Mouse (Mus musculus) intestine, postnatal 0 days (tissue): ENCODE measurements at regions not wholly inside any gene's neighbourhood (a gene's known extent, or its start where the extent isn't known, plus 50 kb on each side); places are given as distances from the start of the nearest gene placed in this dataset.

Experiments
- ATAC-seq: fragments of 200-750 bp; cut with Nextera tagmentation; 2 replicates; pipeline ENCODE4 v1.8.0; 2017; ENCODE audit warnings: mild to moderate bottlenecking, moderate TSS enrichment, moderate library complexity
- H3K27ac ChIP-seq: fragments of 300-500 bp; sonication (generic); 2 replicates; pipeline ENCODE4 v1.5.1; 2014; ENCODE audit warnings: mild to moderate bottlenecking, low read depth, low read length, moderate library complexity
- H3K27me3 ChIP-seq: fragments of 300-500 bp; sonication (generic); replicated peaks from 2 replicates; pipeline ENCODE4 v1.6.1; 2014; ENCODE audit warnings: low read length, mixed read lengths; ENCODE audit not compliant: control insufficient read depth, insufficient read depth
- H3K36me3 ChIP-seq: fragments of 300-500 bp; sonication (generic); 2 replicates; pipeline ENCODE4 v1.6.1; 2014; ENCODE audit warnings: mild to moderate bottlenecking, moderate library complexity; ENCODE audit not compliant: control insufficient read depth, insufficient read depth
- H3K4me1 ChIP-seq: fragments of 300-500 bp; sonication (generic); replicated peaks from 2 replicates; pipeline ENCODE4 v1.6.1; 2014; ENCODE audit warnings: antibody characterized with exemption, low read length, mixed read lengths; ENCODE audit not compliant: control insufficient read depth, insufficient read depth
- H3K4me2 ChIP-seq: fragments of 300-500 bp; sonication (generic); replicated peaks from 2 replicates; pipeline ENCODE4 v1.6.1; 2014; ENCODE audit warnings: low read depth, mild to moderate bottlenecking, moderate library complexity
- H3K4me3 ChIP-seq: fragments of 300-500 bp; sonication (generic); 2 replicates; pipeline ENCODE4 v1.5.1; 2014; ENCODE audit warnings: low read depth, low read length
- H3K9ac ChIP-seq: fragments of 300-500 bp; sonication (generic); 2 replicates; pipeline ENCODE4 v1.6.1; 2014; ENCODE audit warnings: mild to moderate bottlenecking, low read depth, low read length
- H3K9me3 ChIP-seq: fragments of 300-500 bp; sonication (generic); 2 replicates; pipeline ENCODE4 v1.6.1; 2016; ENCODE audit warnings: mixed run types; ENCODE audit not compliant: control insufficient read depth
- CTCF ChIP-seq: sonication (generic); IDR thresholded peaks from 2 replicates; pipeline ENCODE4 v1.5.1; 2016; ENCODE audit warnings: low read depth, mild to moderate bottlenecking, control low read depth, antibody characterized with exemption, moderate library complexity
- WGBS: fragments of 180-500 bp; shearing (Covaris S2); extraction: QIAGEN DNeasy Blood & Tissue Kit; methylation state at CpG from one replicate; pipeline ENCODE4 v1.1.7; 2014; 5-methylcytosine and 5-hydroxymethylcytosine counted together

GRCm38 (mm10) chr12:35267023-35267654 is 220.2 kb downstream of the Snx13 start:
- H3K4me2 ChIP-seq = no peak overlapping the region
- 41% methylated on average over 6 of the region's 6 CpGs for WGBS
- H3K27me3 ChIP-seq = no peaks in the 10 kb centered on the region
- H3K9ac ChIP-seq = no peak overlapping the region
- no peak for TF ChIP-seq CTCF
- H3K27ac ChIP-seq = no peak overlapping the region
- ATAC-seq = no peak
- no peak overlapping the region for H3K4me3 ChIP-seq
- H3K4me1 ChIP-seq = no peaks in the 10 kb centered on the region
- no peaks in the 10 kb centered on the region for H3K36me3 ChIP-seq
- H3K9me3 ChIP-seq = no peaks in the 10 kb centered on the region

DNA sequence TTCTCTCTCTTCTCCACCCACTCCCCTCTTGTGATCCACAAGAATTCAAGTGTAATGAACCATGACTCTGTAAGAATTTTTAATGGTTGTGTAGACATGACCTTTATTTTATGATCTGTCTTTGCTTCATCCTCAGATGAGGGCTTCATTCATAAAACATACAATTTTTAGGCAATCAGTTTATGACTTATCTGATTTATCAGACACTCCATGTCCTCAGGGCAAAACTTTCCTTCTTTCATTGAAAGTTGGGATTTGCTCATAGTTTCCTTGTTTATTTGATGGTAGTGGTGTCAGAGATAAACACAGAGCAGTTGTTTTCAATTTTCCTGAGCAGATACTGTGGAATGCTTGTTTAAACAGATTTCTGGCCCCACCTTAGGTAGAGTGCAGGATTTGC is 212.8 kb downstream of the Snx13 start:
- H3K9me3 ChIP-seq = no peaks in the 10 kb centered on the region
- H3K27ac ChIP-seq = no peak overlapping the region
- no peaks in the 10 kb centered on the region for H3K36me3 ChIP-seq
- H3K27me3 ChIP-seq = no peaks in the 10 kb centered on the region
- TF ChIP-seq CTCF = no peak
- H3K4me3 ChIP-seq = no peak overlapping the region
- no peak overlapping the region for H3K9ac ChIP-seq
- ATAC-seq = no peak
- H3K4me2 ChIP-seq = no peak overlapping the region
- H3K4me1 ChIP-seq = no peaks in the 10 kb centered on the region

DNA sequence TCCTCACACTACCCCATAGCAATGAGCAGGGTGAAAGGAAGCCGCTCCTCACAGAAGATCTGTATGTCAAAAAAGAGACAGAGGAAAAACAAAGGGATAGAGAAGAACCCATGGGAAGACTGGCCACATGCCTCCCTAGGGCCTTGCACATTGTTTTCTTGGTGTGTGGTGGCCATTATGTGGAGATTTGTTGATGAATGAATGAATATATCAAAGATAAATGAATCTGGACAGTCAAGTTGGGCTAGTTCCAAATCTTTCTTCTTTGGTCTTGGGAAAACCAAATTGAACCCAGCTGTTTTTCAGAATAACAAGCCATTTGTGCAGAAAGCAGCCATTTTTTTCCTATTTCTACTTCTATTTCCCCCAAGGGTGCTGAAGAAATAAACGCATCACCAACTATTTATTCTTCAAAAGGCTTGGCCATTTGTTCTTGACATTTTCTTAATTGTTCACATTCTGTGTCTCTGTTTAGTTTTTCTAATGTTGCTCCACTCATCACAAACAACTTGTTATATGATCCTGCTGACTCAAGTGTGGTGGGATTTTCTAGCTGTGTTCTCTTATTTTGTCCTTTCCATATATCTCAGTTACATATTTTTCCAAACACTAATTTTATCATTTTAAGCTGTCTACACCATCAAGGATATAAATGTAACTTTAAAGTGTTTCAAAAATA is 208.9 kb downstream of the Snx13 start:
- Histone ChIP-seq H3K4me2 (no peak overlapping the region), H3K27ac (no peak overlapping the region), H3K27me3 (no peaks in the 10 kb centered on the region), H3K9me3 (no peaks in the 10 kb centered on the region), H3K9ac (no peak overlapping the region), H3K4me1 (no peaks in the 10 kb centered on the region), H3K36me3 (no peaks in the 10 kb centered on the region), H3K4me3 (no peak overlapping the region)
- 85% methylated on average over 2 of the region's 2 CpGs for WGBS
- ATAC-seq = no peak
- TF ChIP-seq CTCF = no peak

- Histone ChIP-seq H3K27ac (no peak overlapping the region), H3K9ac (no peak overlapping the region), H3K27me3 (no peaks in the 10 kb centered on the region), H3K4me1 (no peaks in the 10 kb centered on the region), H3K4me3 (no peak overlapping the region), H3K4me2 (no peak overlapping the region), H3K36me3 (no peaks in the 10 kb centered on the region), H3K9me3 (no peaks in the 10 kb centered on the region)
- TF ChIP-seq CTCF = no peak
- 45% methylated on average over 5 of the region's 5 CpGs for WGBS
- ATAC-seq = no peak
Observed at GRCm38 (mm10) chr12:35248476-35248875, 201.5 kb downstream of the Snx13 start.

GRCm38 (mm10) chr12:35246226-35247014 is 199.4 kb downstream of the Snx13 start:
- H3K4me3 ChIP-seq = no peak overlapping the region
- H3K9me3 ChIP-seq = no peaks in the 10 kb centered on the region
- H3K36me3 ChIP-seq = no peaks in the 10 kb centered on the region
- no peaks in the 10 kb centered on the region for H3K27me3 ChIP-seq
- no peak overlapping the region for H3K9ac ChIP-seq
- no peaks in the 10 kb centered on the region for H3K4me1 ChIP-seq
- no peak overlapping the region for H3K4me2 ChIP-seq
- H3K27ac ChIP-seq = no peak overlapping the region
- 70% methylated on average over 5 of the region's 5 CpGs for WGBS
- TF ChIP-seq CTCF = no peak
- no peak for ATAC-seq

DNA sequence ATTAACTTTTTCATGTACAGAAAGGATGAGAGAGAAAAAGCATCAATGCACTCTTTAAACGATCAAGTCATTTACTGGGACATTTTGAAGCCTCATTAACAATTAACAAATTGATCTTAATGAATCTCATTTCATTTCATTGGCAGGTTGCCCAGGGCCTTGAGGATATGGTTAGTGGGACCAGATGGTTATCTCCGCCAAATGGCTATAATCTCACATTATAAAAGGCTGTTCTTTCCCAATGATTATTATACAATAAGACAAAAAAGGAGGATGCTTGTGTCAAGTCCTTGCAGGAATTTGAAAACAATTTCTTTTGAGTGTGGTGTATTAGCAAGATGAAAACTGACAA is 185.3 kb downstream of the Snx13 start:
- Histone ChIP-seq H3K9ac (no peak overlapping the region), H3K4me1 (no peaks in the 10 kb centered on the region), H3K4me2 (no peak overlapping the region), H3K27me3 (no peaks in the 10 kb centered on the region), H3K36me3 (no peaks in the 10 kb centered on the region), H3K27ac (no peak overlapping the region), H3K4me3 (no peak overlapping the region), H3K9me3 (no peaks in the 10 kb centered on the region)
- no peak for TF ChIP-seq CTCF
- 81% methylated on average over 2 of the region's 2 CpGs for WGBS
- ATAC-seq = no peak
